Mouse (Mus musculus) monocyte, adult 59 days (primary cell): Measurements from ENCODE around the gene Rpgrip1l. TPM values are rescaled to one million over a fixed set of nuclear protein-coding genes. Genes with fewer than 3 reads are reported as not detected.

Source experiments
- total RNA-seq, 2 experiments: library from RNA; stranded (reverse); gene quantifications; one replicate each; pipeline ENCODE4 v1.2.4; 2023

Rpgrip1l gene
- 1 to 10 TPM; 1.9 to 4.6 TPM for total RNA-seq

GRCm38 (mm10) chr8:91312835-91313832 lies at the start of gene Rpgrip1l, which contains the start of gene Fto:
TSS of gene Rpgrip1l (minus strand) at chr8:91313262.
TSS of gene Fto (plus strand) at chr8:91313525.

GRCm38 (mm10) chr8:91199876-91200275 lies 113.2 kb downstream of the Rpgrip1l start, which contains the start of gene Aktip:
TSS of gene Aktip (minus strand) at chr8:91199976.

Other genes with a start within 250 kb of the Rpgrip1l start
- 10 to 100 TPM; 49.0 to 50.4 TPM for gene Rbl2, start 243.2 kb downstream of the Rpgrip1l start, total RNA-seq
- 10 to 100 TPM in 1 of 2 experiments, 1 to 10 TPM in 1; 8.5 to 11.0 TPM for gene Aktip, start 113.3 kb downstream of the Rpgrip1l start, total RNA-seq
- 10 to 100 TPM; 36.5 to 37.7 TPM for gene Fto, start 263 bp upstream of the Rpgrip1l start, total RNA-seq